In genomic region chr7:132673931-132674755, GRCm38 (mm10) we compare ENCODE assay signal across 8 mouse cellular contexts.
DNase-seq lines count a peak whose midpoint lies in the region; ATAC-seq and TF ChIP-seq lines count a peak whose summit lies in the region.

No protein-coding gene starts in this region.

- no peak overlapping the region for H3K4me3 ChIP-seq in neural tube, embryonic 15.5 days (replicated peaks)
- no peak overlapping the region for H3K4me3 ChIP-seq in embryonic facial prominence, embryonic 15.5 days (replicated peaks)
- no peak overlapping the region for H3K4me3 ChIP-seq in hindbrain, postnatal 0 days (ENCODE audit: low read length)

- no peaks in the 10 kb centered on the region for H3K36me3 ChIP-seq in neural tube, embryonic 15.5 days
- H3K36me3 ChIP-seq in embryonic facial prominence, embryonic 15.5 days = no peaks in the 10 kb centered on the region
- no peaks in the 10 kb centered on the region for H3K36me3 ChIP-seq in hindbrain, postnatal 0 days (ENCODE audit: insufficient read depth, low read length)

- H3K9ac ChIP-seq in neural tube, embryonic 15.5 days (replicated peaks) = no peak overlapping the region
- no peak overlapping the region for H3K9ac ChIP-seq in embryonic facial prominence, embryonic 15.5 days
- no peak overlapping the region for H3K9ac ChIP-seq in hindbrain, postnatal 0 days (replicated peaks; ENCODE audit: low read length)

- peak; percentile 55 for TF ChIP-seq CTCF in hindbrain, postnatal 0 days (IDR thresholded peaks at IDR 0.05; ENCODE audit: low read depth)

- 67% methylated on average over 17 of the region's 17 CpGs for WGBS in neural tube, embryonic 15.5 days
- 39% methylated on average over 17 of the region's 17 CpGs for WGBS in embryonic facial prominence, embryonic 15.5 days
- 41% methylated on average over 17 of the region's 17 CpGs for WGBS in hindbrain, postnatal 0 days

- ATAC-seq in neural tube, embryonic 15.5 days (ENCODE audit: low FRiP score) = no peak
- ATAC-seq in embryonic facial prominence, embryonic 15.5 days (ENCODE audit: insufficient number of reproducible peaks, low FRiP score, low TSS enrichment, low read depth) = peak; percentile 74
- peak; percentile 68 for ATAC-seq in hindbrain, postnatal 0 days

- DNase-seq in neural tube, embryonic 10.5 days (ENCODE audit: extremely low spot score, low spot score) = peak; percentile 27
- DNase-seq in hindbrain, postnatal 0 days (ENCODE audit: low spot score) = peak; percentile 67
- DNase-seq in lung, postnatal 10 days = peak; percentile 89
- no peak for DNase-seq in right cerebral cortex, postnatal 4 days
- DNase-seq in layer of hippocampus, postnatal 10 days (ENCODE audit: low spot score in 2 of 2) = no peak
- no peak for DNase-seq in layer of hippocampus, postnatal 25 days (ENCODE audit: extremely low spot score in 1 of 2, low spot score in 1 of 2)

- H3K27ac ChIP-seq in neural tube, embryonic 15.5 days (replicated peaks) = no peak overlapping the region
- peak overlapping the region; percentile 7; the same call in 1 of the 2 replicates for H3K27ac ChIP-seq in embryonic facial prominence, embryonic 15.5 days (replicated peaks)
- H3K27ac ChIP-seq in hindbrain, postnatal 0 days = peak overlapping the region; percentile 34; the same call in 1 of the 2 replicates

- H3K9me3 ChIP-seq in neural tube, embryonic 15.5 days (replicated peaks) = no peaks in the 10 kb centered on the region
- H3K9me3 ChIP-seq in embryonic facial prominence, embryonic 15.5 days (replicated peaks) = no peaks in the 10 kb centered on the region
- H3K9me3 ChIP-seq in hindbrain, postnatal 0 days (ENCODE audit: low read length) = no peaks in the 10 kb centered on the region

- H3K4me1 ChIP-seq in neural tube, embryonic 15.5 days = no peaks in the 10 kb centered on the region
- H3K4me1 ChIP-seq in embryonic facial prominence, embryonic 15.5 days = peaks cover 17% of the 10 kb centered on the region
- 0 out of 2 replicates have a peak, but pooled peaks cover 5% of the 10 kb centered on the region for H3K4me1 ChIP-seq in hindbrain, postnatal 0 days (ENCODE audit: insufficient read depth, low read length)

- H3K4me2 ChIP-seq in neural tube, embryonic 15.5 days = no peak overlapping the region
- H3K4me2 ChIP-seq in embryonic facial prominence, embryonic 15.5 days (replicated peaks) = no peak overlapping the region
- H3K4me2 ChIP-seq in hindbrain, postnatal 0 days (ENCODE audit: low read depth, low read length) = no peak overlapping the region

- H3K27me3 ChIP-seq in neural tube, embryonic 15.5 days (replicated peaks) = no peaks in the 10 kb centered on the region
- no peaks in the 10 kb centered on the region for H3K27me3 ChIP-seq in embryonic facial prominence, embryonic 15.5 days
- no peaks in the 10 kb centered on the region for H3K27me3 ChIP-seq in hindbrain, postnatal 0 days (ENCODE audit: insufficient read depth, low read length)

Comparison
In these comparisons a context has a peak if more than half of its experiments do, and no peak if none do; other contexts are left out.
1. DNase-seq: peak in neural tube, embryonic 10.5 days (single experiment), hindbrain, postnatal 0 days (single experiment) and lung, postnatal 10 days (single experiment); none in right cerebral cortex, postnatal 4 days (single experiment), layer of hippocampus, postnatal 10 days (0 of 2) and layer of hippocampus, postnatal 25 days (0 of 2).